Mouse (Mus musculus) thymus, postnatal 36 days (tissue): Measurements from ENCODE around the gene Cdk5r1.
"Not testable (repeated sequence)": the region's sequence is repeated elsewhere in the genome, so short reads cannot be mapped to it uniquely, and the experiment has no call there.

ENCODE experiments used
- DNase-seq, 2 experiments: peaks; one replicate each; pipeline ENCODE4 v3.0.0; 2022; ENCODE audit warnings: mixed read lengths in 2 of 2

Cdk5r1 gene

GRCm38 (mm10) chr11:80476222-80477189 is at the start of gene Cdk5r1:
TSS of gene Cdk5r1 (plus strand) at chr11:80477023.
- peak; percentile 95 to 96 for DNase-seq

GRCm38 (mm10) chr11:80428381-80429008 is 48.3 kb upstream of the Cdk5r1 start, which contains the start of gene Psmd11:
TSS of gene Psmd11 (plus strand) at chr11:80428615.
- DNase-seq = peak; percentile 94 to 96

GRCm38 (mm10) chr11:80429009-80429475 is 47.8 kb upstream of the Cdk5r1 start:
- DNase-seq = no peak

GRCm38 (mm10) chr11:80429500-80430166 is 47.2 kb upstream of the Cdk5r1 start:
- DNase-seq = no peak

GRCm38 (mm10) chr11:80430366-80430910 is 46.4 kb upstream of the Cdk5r1 start:
- no peak for DNase-seq

- no peak for DNase-seq
Measured at GRCm38 (mm10) chr11:80446916-80447315, 29.9 kb upstream of the Cdk5r1 start.

- DNase-seq = no peak
Measured at GRCm38 (mm10) chr11:80449859-80450258, 27.0 kb upstream of the Cdk5r1 start.

- DNase-seq = no peak
Measured at GRCm38 (mm10) chr11:80452242-80452641, 24.6 kb upstream of the Cdk5r1 start.

- DNase-seq = no peak
Measured at GRCm38 (mm10) chr11:80453198-80453597, 23.6 kb upstream of the Cdk5r1 start.

- DNase-seq = not testable (repeated sequence)
Measured at GRCm38 (mm10) chr11:80463605-80464130, 13.2 kb upstream of the Cdk5r1 start.

GRCm38 (mm10) chr11:80471836-80472605 is 4.8 kb upstream of the Cdk5r1 start:
- DNase-seq = no peak

- peak; percentile 17 to 23 for DNase-seq
Measured at GRCm38 (mm10) chr11:80474175-80474691, 2.6 kb upstream of the Cdk5r1 start.

- DNase-seq = no peak
Measured at GRCm38 (mm10) chr11:80474846-80475245, 2.0 kb upstream of the Cdk5r1 start.

GRCm38 (mm10) chr11:80475544-80475943 is 1.3 kb upstream of the Cdk5r1 start:
- DNase-seq = peak in 1 of 2 experiments; percentile 10

- peak; percentile 47 to 54 for DNase-seq
Measured at GRCm38 (mm10) chr11:80477341-80478199, 747 bp downstream of the Cdk5r1 start.

GRCm38 (mm10) chr11:80478694-80479412 is 2.0 kb downstream of the Cdk5r1 start:
- no peak for DNase-seq

- no peak for DNase-seq
Measured at GRCm38 (mm10) chr11:80479425-80479824, 2.6 kb downstream of the Cdk5r1 start.

GRCm38 (mm10) chr11:80479906-80480866 is 3.4 kb downstream of the Cdk5r1 start:
- DNase-seq = peak in 1 of 2 experiments; percentile 9
